Mouse (Mus musculus) cortical plate, adult 2 months (tissue): ENCODE measurements around the gene Ino80e.

Experiments used
- CTCF ChIP-seq: fragments of 200-500 bp; IDR thresholded peaks from 2 replicates; pipeline ENCODE4 v1.5.1; 2011; ENCODE audit warnings: mild to moderate bottlenecking, control low read depth, low read length; ENCODE audit not compliant: insufficient read depth; ENCODE audit errors: extremely low read depth
- POLR2A ChIP-seq: fragments of 200-500 bp; IDR thresholded peaks from 2 replicates; pipeline ENCODE4 v1.6.1; 2011; ENCODE audit warnings: mild to moderate bottlenecking, low read length, control low read depth; ENCODE audit not compliant: insufficient read depth; ENCODE audit errors: extremely low read depth

GRCm38 (mm10) chr7:126806956-126807355, 55.2 kb downstream of the Ino80e start:
- TF ChIP-seq CTCF (no peak), POLR2A (no peak)
